Mouse (Mus musculus): ENCODE measurements around the gene Tagln2. TPM values are rescaled to one million over a fixed set of nuclear protein-coding genes. Genes with fewer than 3 reads are reported as not detected.

Tagln2 gene
- polyA plus RNA-seq, 1 experiment = 594 TPM

DNA sequence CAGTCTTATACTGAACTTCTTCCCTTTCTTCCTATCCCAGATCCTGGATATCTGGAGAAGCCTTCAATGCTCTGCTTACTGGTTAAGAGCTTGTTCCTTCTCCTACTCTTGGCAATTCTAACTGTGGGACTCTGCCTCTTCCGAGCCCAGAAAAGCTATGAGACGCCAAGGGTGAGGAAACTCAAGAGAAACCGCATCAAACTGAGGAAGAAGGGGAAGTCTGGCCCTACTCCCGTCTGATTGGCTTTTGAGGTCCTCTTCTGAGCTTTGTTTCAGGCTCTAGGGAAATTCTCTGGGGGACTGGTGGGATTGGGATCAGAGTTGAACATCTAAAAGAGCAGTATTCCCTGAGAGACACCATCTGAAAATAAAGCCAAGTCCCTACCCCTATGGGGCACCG lies 21.8 kb upstream of the Tagln2 start:
- Histone ChIP-seq H3K4me1 (ENCODE audit: control insufficient read depth, insufficient read depth, low read length) (no peaks in the 10 kb centered on the region), H3K4me3 (replicated peaks; ENCODE audit: extremely low read depth, low read depth, low read length) (no peak overlapping the region)
- WGBS = 61% methylated on average over 5 of the region's 5 CpGs
- TF ChIP-seq CTCF (IDR thresholded peaks at IDR 0.05; ENCODE audit: insufficient read depth, low read length) = no peak
- no peak for TF ChIP-seq POLR2A (IDR thresholded peaks at IDR 0.05; ENCODE audit: borderline replicate concordance, extremely low read depth, low read depth, low read length)
- DNase-seq = no peak

DNA sequence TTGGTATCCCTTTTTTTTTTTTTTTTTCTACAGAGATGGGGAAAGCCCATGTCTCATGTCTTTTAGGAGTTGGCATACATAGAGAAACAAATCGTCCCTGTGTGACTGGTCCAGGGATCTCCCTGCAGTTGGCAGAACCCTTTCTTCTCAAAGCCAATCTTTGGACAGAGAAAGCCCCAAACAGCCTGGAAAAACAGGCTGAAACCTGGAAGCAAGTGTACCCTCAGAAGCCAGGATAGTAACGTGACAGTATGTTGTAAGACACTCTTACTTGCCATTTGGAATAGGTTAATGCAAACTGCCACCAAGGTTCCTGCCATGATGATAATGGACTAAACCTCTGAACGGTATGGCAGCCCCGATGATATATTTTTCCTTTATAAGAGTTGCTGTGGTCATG lies 19.5 kb upstream of the Tagln2 start:
- DNase-seq = no peak
- TF ChIP-seq CTCF (IDR thresholded peaks at IDR 0.05; ENCODE audit: insufficient read depth, low read length) = no peak
- TF ChIP-seq POLR2A (IDR thresholded peaks at IDR 0.05; ENCODE audit: borderline replicate concordance, extremely low read depth, low read depth, low read length) = no peak
- Histone ChIP-seq H3K4me1 (ENCODE audit: control insufficient read depth, insufficient read depth, low read length) (no peaks in the 10 kb centered on the region), H3K4me3 (replicated peaks; ENCODE audit: extremely low read depth, low read depth, low read length) (no peak overlapping the region)
- 82% methylated on average over 4 of the region's 4 CpGs for WGBS

DNA sequence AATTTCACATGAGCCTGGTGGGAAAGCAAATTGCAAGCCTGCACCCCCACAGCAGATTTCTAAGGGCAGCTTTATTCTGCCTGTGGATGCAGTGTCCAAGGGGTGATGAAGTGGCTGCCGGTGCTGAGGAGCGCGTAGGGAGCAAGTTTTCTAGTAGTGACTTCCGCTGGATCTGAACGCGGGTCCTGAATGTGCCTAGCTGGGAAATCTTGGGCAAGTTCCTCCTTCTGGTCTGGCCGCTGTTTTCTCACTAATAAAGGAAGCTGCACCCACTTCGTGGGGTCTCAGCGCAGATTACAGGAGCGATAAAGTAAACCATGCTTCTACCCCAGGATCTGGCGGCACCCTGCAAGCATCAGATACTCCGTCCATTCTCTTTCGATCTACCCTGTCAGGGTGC lies 18.7 kb upstream of the Tagln2 start:
- no peak for TF ChIP-seq CTCF (IDR thresholded peaks at IDR 0.05; ENCODE audit: insufficient read depth, low read length)
- TF ChIP-seq POLR2A (IDR thresholded peaks at IDR 0.05; ENCODE audit: borderline replicate concordance, extremely low read depth, low read depth, low read length) = no peak
- DNase-seq = no peak
- H3K4me3 ChIP-seq (replicated peaks; ENCODE audit: extremely low read depth, low read depth, low read length) = no peak overlapping the region
- H3K4me1 ChIP-seq (ENCODE audit: control insufficient read depth, insufficient read depth, low read length) = no peaks in the 10 kb centered on the region
- WGBS = 14% methylated on average over 13 of the region's 13 CpGs

DNA sequence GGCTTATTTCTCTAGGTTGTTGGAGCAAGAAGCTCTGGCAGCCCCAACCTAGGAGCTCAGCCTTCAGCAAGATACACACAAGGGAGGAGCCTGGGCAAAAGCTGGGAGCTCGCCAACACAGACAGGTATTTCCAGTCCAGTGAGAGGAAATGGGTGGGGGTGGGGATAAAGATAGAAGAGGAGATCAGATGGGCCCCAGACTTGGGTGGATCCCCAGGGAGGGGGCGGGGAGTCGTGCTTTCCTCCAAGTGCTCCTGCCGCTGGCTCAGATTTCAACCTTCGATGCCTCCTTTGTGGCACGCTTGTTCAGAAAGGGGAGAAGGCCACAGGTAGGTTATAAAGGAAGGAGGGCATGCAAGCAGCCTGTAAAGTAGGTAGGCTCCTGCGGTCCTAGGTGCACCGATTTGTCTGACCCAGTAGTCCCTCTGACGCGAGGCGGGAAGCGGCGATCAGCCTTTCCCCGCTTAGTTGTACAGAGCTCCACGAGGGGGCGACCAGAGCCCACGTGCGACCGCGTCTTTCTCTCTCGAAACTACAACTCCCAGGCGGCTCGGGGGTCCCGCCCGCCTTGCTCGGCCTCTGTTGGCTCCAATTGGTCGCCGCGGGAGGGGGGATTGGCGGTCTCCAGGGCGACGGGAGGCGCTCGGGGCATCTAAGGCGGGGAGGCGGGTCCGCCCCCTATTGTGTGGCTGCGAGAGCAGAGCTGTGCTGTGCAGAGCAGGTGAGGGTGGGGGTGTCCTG lies 18.1 kb upstream of the Tagln2 start, which contains the start of gene Igsf9:
Gene Igsf9, plus strand, starts transcription at position 249 of the 741 bp plus-strand sequence.
- TF ChIP-seq POLR2A (IDR thresholded peaks at IDR 0.05; ENCODE audit: borderline replicate concordance, extremely low read depth, low read depth, low read length) (no peak), CTCF (IDR thresholded peaks at IDR 0.05; ENCODE audit: insufficient read depth, low read length) (peak; percentile 39)
- peak; percentile 83 for DNase-seq
- peak within 1 kb of the TSS; percentile 57 for H3K4me3 ChIP-seq (replicated peaks; ENCODE audit: extremely low read depth, low read depth, low read length)
- no peaks in the 10 kb centered on the region for H3K4me1 ChIP-seq (ENCODE audit: control insufficient read depth, insufficient read depth, low read length)
- 1% methylated on average over 38 of the region's 38 CpGs for WGBS

DNA sequence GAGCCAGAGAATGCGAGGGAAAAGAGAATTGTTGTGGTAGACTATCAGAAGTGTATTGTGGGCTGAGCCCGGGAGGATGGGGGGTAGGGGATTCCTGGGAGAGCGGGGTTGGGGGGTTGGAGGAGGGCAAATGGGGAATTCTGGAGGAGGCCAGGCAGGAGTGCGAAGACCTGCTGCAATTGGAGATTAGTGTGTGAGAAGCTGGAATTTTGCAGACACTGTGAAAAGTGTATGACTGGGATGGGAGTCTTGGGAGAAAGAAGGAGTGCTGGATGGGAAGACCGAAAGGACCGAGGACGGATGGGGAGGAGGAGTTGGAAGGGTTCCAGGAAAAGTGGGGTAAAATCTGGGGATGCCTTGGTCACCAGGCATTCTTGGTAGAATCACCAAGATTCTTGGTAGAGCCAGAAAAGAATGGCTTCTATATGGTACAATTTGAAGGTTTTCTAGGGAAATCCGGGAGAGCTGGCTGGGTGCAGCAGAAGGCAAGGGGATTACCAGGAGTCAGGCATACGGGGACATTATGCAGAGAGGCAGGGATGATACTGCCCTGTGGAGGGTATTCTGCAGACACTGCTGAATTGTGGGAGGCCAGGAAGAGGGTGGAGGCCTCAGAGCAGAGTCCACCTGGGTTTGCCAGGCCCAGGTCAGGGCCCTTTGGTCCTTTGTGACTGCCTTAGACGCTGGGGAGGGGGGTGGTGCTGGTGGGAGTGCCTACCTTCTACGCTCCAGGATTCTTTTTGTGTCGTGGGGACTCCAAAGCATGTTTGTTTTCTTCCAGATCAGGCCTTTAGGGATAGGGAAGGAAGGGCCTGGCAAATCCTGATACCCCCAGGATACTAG lies 17.1 kb upstream of the Tagln2 start:
- TF ChIP-seq POLR2A (IDR thresholded peaks at IDR 0.05; ENCODE audit: borderline replicate concordance, extremely low read depth, low read depth, low read length) (no peak), CTCF (IDR thresholded peaks at IDR 0.05; ENCODE audit: insufficient read depth, low read length) (no peak)
- H3K4me3 ChIP-seq (replicated peaks; ENCODE audit: extremely low read depth, low read depth, low read length) = no peak overlapping the region
- no peak for DNase-seq
- WGBS = 36% methylated on average over 12 of the region's 12 CpGs
- H3K4me1 ChIP-seq (ENCODE audit: control insufficient read depth, insufficient read depth, low read length) = no peaks in the 10 kb centered on the region

DNA sequence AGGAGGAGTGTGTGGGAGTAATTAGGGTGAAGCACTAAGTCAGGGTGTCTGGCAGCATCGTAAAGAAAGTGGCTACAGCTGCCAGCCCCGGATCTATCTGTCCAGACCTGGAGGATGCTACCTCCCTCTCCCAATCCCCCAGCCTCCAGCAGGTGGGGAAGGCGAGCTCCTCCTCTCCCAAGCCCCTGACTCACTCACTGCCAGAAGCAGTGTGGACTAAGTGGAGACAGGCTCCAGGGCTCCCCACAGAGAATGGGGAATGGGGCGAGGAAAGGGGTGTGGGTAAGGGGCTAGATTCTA lies 16.5 kb upstream of the Tagln2 start:
- H3K4me3 ChIP-seq (replicated peaks; ENCODE audit: extremely low read depth, low read depth, low read length) = no peak overlapping the region
- WGBS = 73% methylated on average over 4 of the region's 4 CpGs
- no peak for DNase-seq
- no peak for TF ChIP-seq POLR2A (IDR thresholded peaks at IDR 0.05; ENCODE audit: borderline replicate concordance, extremely low read depth, low read depth, low read length)
- no peak for TF ChIP-seq CTCF (IDR thresholded peaks at IDR 0.05; ENCODE audit: insufficient read depth, low read length)
- H3K4me1 ChIP-seq (ENCODE audit: control insufficient read depth, insufficient read depth, low read length) = no peaks in the 10 kb centered on the region

DNA sequence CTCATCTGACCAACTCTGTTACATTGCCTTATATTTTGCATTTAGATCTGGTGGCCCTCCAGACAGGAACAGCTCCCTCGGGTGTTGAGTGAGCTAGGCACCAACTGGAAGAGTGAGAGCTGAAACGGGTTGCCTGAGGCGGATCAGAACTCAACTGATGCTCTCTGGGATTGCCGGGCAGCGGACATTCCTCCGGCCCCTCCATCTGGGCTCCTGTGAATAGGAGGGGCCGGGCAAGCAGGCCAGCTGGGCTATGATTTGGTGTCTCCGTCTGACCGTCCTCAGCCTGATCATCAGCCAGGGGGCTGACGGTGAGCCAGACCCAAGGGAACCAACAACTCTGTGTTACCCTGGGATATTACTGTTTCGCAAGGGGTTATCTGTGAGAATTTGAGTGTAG lies 15.6 kb upstream of the Tagln2 start:
- no peak for TF ChIP-seq CTCF (IDR thresholded peaks at IDR 0.05; ENCODE audit: insufficient read depth, low read length)
- TF ChIP-seq POLR2A (IDR thresholded peaks at IDR 0.05; ENCODE audit: borderline replicate concordance, extremely low read depth, low read depth, low read length) = no peak
- Histone ChIP-seq H3K4me3 (replicated peaks; ENCODE audit: extremely low read depth, low read depth, low read length) (no peak overlapping the region), H3K4me1 (ENCODE audit: control insufficient read depth, insufficient read depth, low read length) (no peaks in the 10 kb centered on the region)
- DNase-seq = no peak
- 80% methylated on average over 11 of the region's 11 CpGs for WGBS

DNA sequence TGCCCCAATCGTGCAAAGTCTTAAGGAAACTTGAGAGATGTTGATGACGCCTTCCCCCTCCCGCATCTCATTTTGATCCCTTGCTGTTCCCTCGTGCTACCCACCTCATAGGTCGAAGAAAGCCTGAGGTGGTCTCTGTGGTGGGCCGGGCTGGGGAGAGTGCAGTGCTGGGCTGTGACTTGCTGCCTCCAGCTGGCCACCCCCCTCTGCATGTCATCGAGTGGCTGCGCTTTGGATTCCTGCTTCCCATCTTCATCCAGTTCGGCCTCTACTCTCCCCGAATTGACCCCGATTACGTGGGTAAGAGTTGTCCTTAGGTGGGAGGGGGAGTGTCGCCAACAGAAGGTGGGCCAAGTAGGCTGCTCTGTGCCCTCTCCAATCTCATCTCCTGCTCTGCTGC lies 15.2 kb upstream of the Tagln2 start:
- TF ChIP-seq POLR2A (IDR thresholded peaks at IDR 0.05; ENCODE audit: borderline replicate concordance, extremely low read depth, low read depth, low read length) = no peak
- no peak for DNase-seq
- Histone ChIP-seq H3K4me3 (replicated peaks; ENCODE audit: extremely low read depth, low read depth, low read length) (no peak overlapping the region), H3K4me1 (ENCODE audit: control insufficient read depth, insufficient read depth, low read length) (no peaks in the 10 kb centered on the region)
- WGBS = 73% methylated on average over 13 of the region's 13 CpGs

DNA sequence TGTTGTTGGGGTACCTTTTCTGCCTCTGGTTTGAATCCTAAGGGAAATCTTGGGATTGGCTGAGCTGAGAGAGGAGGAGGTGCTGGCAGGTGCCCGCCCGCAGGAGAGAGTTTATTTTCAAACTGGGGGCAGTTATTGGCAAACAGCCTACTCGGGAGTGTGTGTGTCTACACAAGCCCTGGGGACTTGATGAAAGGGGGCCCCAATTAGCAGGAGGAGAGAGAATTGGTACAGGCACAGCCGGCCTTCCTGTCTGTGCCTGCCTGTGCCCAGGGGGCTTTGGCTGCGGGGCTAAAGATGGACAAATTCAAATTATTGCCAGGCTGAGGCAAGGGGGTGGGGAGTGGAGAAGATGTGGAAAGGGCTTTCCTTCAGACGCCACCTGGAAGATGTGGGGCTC lies 14.0 kb upstream of the Tagln2 start:
- Histone ChIP-seq H3K4me1 (ENCODE audit: control insufficient read depth, insufficient read depth, low read length) (no peaks in the 10 kb centered on the region), H3K4me3 (replicated peaks; ENCODE audit: extremely low read depth, low read depth, low read length) (no peak overlapping the region)
- 74% methylated on average over 6 of the region's 6 CpGs for WGBS
- no peak for DNase-seq
- TF ChIP-seq POLR2A (IDR thresholded peaks at IDR 0.05; ENCODE audit: borderline replicate concordance, extremely low read depth, low read depth, low read length) (no peak), CTCF (IDR thresholded peaks at IDR 0.05; ENCODE audit: insufficient read depth, low read length) (no peak)

DNA sequence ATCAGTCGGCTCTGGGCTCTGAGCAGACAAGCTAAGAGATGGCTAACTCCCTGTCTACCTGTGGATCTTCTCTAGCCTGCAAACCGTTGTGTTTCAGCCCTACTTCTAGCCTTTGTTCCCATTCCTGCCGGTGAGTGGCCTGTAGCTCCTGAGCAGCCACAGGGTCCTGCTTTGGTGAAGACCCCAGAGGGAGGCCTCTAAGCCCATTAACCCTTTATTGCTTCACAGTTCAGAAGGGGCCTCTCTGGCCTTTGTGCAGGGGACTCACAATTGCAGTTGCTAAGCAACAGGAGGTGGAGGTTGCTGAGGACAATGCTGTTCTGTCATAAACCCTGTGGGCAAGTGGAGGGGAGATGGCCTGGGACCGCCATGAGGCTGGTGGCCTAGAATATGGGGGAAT lies 13.6 kb upstream of the Tagln2 start:
- H3K4me1 ChIP-seq (ENCODE audit: control insufficient read depth, insufficient read depth, low read length) = no peaks in the 10 kb centered on the region
- no peak overlapping the region for H3K4me3 ChIP-seq (replicated peaks; ENCODE audit: extremely low read depth, low read depth, low read length)
- DNase-seq = no peak
- 67% methylated on average over 4 of the region's 4 CpGs for WGBS
- TF ChIP-seq POLR2A (IDR thresholded peaks at IDR 0.05; ENCODE audit: borderline replicate concordance, extremely low read depth, low read depth, low read length) (no peak), CTCF (IDR thresholded peaks at IDR 0.05; ENCODE audit: insufficient read depth, low read length) (no peak)
